Mouse (Mus musculus) heart, embryonic 16.5 days (tissue): ENCODE measurements at regions not wholly inside any gene's neighbourhood (a gene's known extent, or its start where the extent isn't known, plus 50 kb on each side); places are given as distances from the start of the nearest gene placed in this dataset.

Experiments
- ATAC-seq: fragments of 200-750 bp; cut with Nextera tagmentation; replicated peaks from 2 replicates; pipeline ENCODE4 v1.8.0; 2017; ENCODE audit warnings: moderate number of reproducible peaks; ENCODE audit not compliant: insufficient read depth, low FRiP score; ENCODE audit errors: extremely low read depth
- H3K27ac ChIP-seq: fragments of 300-500 bp; sonication (generic); 2 replicates; pipeline ENCODE4 v1.5.1; 2014; ENCODE audit warnings: mild to moderate bottlenecking, low read length, control low read depth, moderate library complexity
- H3K27me3 ChIP-seq: fragments of 300-500 bp; sonication (generic); 2 replicates; pipeline ENCODE4 v1.6.1; 2014; ENCODE audit warnings: low read length, mixed read lengths; ENCODE audit not compliant: control insufficient read depth, insufficient read depth
- H3K36me3 ChIP-seq: fragments of 300-500 bp; sonication (generic); 2 replicates; pipeline ENCODE4 v1.6.1; 2014; ENCODE audit not compliant: control insufficient read depth, insufficient read depth
- H3K4me1 ChIP-seq: fragments of 300-500 bp; sonication (generic); 2 replicates; pipeline ENCODE4 v1.6.1; 2014; ENCODE audit warnings: low read length, mixed read lengths; ENCODE audit not compliant: control insufficient read depth, insufficient read depth
- H3K4me2 ChIP-seq: fragments of 300-500 bp; sonication (generic); 2 replicates; pipeline ENCODE4 v1.6.1; 2014; ENCODE audit warnings: low read depth, mild to moderate bottlenecking, control low read depth, low read length
- H3K4me3 ChIP-seq: fragments of 300-500 bp; sonication (generic); 2 replicates; pipeline ENCODE4 v1.5.1; 2014; ENCODE audit warnings: mild to moderate bottlenecking, control low read depth, low read length
- H3K9ac ChIP-seq: fragments of 300-500 bp; sonication (generic); 2 replicates; pipeline ENCODE4 v1.6.1; 2014; ENCODE audit warnings: low read length, control low read depth
- H3K9me3 ChIP-seq: fragments of 300-500 bp; sonication (generic); replicated peaks from 2 replicates; pipeline ENCODE4 v1.6.1; 2016; ENCODE audit warnings: low read length; ENCODE audit not compliant: control insufficient read depth
- WGBS: fragments of 180-500 bp; shearing (Covaris S2); extraction: QIAGEN DNeasy Blood & Tissue Kit; methylation state at CpG from one replicate; pipeline ENCODE4 v1.1.7; 2014; 5-methylcytosine and 5-hydroxymethylcytosine counted together

GRCm38 (mm10) chr14:47876585-47876984 lies 228.3 kb downstream of the Ktn1 start:
- no peak overlapping the region for H3K9ac ChIP-seq
- no peak overlapping the region for H3K4me3 ChIP-seq
- H3K9me3 ChIP-seq = no peaks in the 10 kb centered on the region
- H3K4me1 ChIP-seq = no peaks in the 10 kb centered on the region
- H3K27me3 ChIP-seq = no peaks in the 10 kb centered on the region
- WGBS = 48% methylated on average over 5 of the region's 5 CpGs
- ATAC-seq = no peak
- H3K27ac ChIP-seq = no peak overlapping the region
- H3K36me3 ChIP-seq = no peaks in the 10 kb centered on the region
- H3K4me2 ChIP-seq = no peak overlapping the region

- H3K36me3 ChIP-seq = no peaks in the 10 kb centered on the region
- no peak for ATAC-seq
- H3K4me1 ChIP-seq = no peaks in the 10 kb centered on the region
- no peak overlapping the region for H3K4me2 ChIP-seq
- no peaks in the 10 kb centered on the region for H3K27me3 ChIP-seq
- no peak overlapping the region; the same call in 1 of the 2 replicates for H3K27ac ChIP-seq
- no peaks in the 10 kb centered on the region for H3K9me3 ChIP-seq
- H3K4me3 ChIP-seq = no peak overlapping the region
- 88% methylated on average over 3 of the region's 3 CpGs for WGBS
- H3K9ac ChIP-seq = no peak overlapping the region
Observed at GRCm38 (mm10) chr14:47877167-47877566, 228.9 kb downstream of the Ktn1 start.

GRCm38 (mm10) chr14:47877771-47878443 lies 229.7 kb downstream of the Ktn1 start:
- no peak overlapping the region for H3K4me3 ChIP-seq
- H3K36me3 ChIP-seq = no peaks in the 10 kb centered on the region
- no peaks in the 10 kb centered on the region for H3K27me3 ChIP-seq
- no peak overlapping the region for H3K9ac ChIP-seq
- no peaks in the 10 kb centered on the region for H3K9me3 ChIP-seq
- ATAC-seq = no peak
- no peaks in the 10 kb centered on the region for H3K4me1 ChIP-seq
- H3K27ac ChIP-seq = no peak overlapping the region
- no peak overlapping the region for H3K4me2 ChIP-seq
- 83% methylated on average over 5 of the region's 5 CpGs for WGBS

DNA sequence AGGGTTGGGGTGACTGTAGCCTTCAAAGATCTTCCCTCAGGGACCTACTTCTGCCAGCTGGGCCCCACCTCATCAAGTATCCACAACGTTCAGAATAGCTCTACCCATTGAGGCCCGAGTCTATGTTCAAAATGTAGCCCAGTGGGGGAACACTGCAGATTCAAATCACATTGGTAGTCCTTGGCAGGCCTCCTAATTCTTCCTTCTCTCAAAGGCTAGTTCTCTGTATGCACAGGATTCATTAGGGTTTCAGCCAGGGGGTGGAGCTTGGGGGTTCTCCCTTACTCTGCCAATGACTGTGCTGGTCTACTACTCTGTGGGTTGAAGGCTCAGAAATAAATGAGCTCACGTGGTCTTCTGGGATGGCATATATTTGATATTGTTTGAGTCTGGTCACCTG lies 235.3 kb upstream of the Peli2 start:
- Histone ChIP-seq H3K4me2 (no peak overlapping the region), H3K4me3 (no peak overlapping the region), H3K27ac (no peak overlapping the region), H3K9ac (no peak overlapping the region), H3K9me3 (no peaks in the 10 kb centered on the region), H3K4me1 (no peaks in the 10 kb centered on the region), H3K36me3 (no peaks in the 10 kb centered on the region), H3K27me3 (no peaks in the 10 kb centered on the region; the same call in 1 of the 2 replicates)
- WGBS = 79% methylated on average over 3 of the region's 3 CpGs
- no peak for ATAC-seq

DNA sequence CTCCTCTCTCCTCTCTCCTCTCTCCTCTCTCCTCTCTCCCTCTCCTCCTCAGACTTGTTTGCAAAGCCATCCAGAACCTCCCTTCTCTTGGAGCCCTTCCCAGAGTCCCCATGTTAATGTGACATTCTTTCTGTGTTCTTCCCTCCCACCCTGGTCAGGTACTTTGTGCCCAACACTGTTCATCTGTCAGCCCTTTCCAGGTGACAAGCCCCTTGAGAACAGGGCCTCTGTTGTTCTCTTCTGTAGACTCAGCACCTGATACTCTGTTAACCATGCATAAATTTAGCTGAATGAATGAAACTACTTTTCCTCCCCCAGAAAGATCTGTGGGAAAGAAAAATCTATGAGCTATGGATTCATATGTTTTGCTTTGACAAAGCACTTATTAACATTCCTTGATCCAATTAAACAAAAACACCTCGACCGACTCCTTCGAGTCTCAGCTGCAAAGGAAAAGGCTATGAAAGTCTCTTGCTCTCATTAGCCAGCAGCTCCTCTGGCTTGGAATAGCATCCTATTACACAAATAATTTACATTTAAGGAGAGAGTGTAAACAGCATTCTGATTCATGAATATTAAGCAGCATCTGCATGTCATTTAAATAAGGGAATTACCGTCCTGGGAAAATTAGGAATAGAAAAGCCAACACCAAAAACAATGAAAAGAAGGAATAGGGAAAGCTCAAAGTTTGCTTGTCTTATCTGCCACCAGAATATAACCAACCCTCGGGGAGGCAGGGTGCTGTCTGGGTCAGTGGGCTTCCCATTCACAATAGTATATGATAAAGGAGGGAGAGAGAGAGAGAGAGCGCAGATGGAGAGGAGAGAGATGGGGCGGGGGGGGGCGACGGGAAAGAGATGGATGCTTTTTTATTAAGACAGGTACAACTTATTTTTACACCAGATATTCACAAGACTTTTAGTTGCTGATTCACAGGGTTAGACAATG lies 230.1 kb upstream of the Peli2 start:
- no peak for ATAC-seq
- H3K36me3 ChIP-seq = no peaks in the 10 kb centered on the region
- H3K27me3 ChIP-seq = no peaks in the 10 kb centered on the region; the same call in 1 of the 2 replicates

GRCm38 (mm10) chr14:47896581-47896980 lies 224.0 kb upstream of the Peli2 start:
- H3K4me2 ChIP-seq = no peak overlapping the region
- H3K4me3 ChIP-seq = no peak overlapping the region
- no peaks in the 10 kb centered on the region for H3K36me3 ChIP-seq
- H3K4me1 ChIP-seq = no peaks in the 10 kb centered on the region
- 73% methylated on average over 3 of the region's 3 CpGs for WGBS
- no peaks in the 10 kb centered on the region for H3K27me3 ChIP-seq
- H3K9me3 ChIP-seq = no peaks in the 10 kb centered on the region
- ATAC-seq = no peak
- H3K27ac ChIP-seq = no peak overlapping the region
- H3K9ac ChIP-seq = no peak overlapping the region

More for the DNA sequence above, 230.1 kb upstream of the Peli2 start:
- H3K27ac ChIP-seq = no peak overlapping the region
- no peak overlapping the region for H3K4me2 ChIP-seq
- H3K9ac ChIP-seq = no peak overlapping the region
- H3K9me3 ChIP-seq = no peaks in the 10 kb centered on the region
- H3K4me1 ChIP-seq = no peaks in the 10 kb centered on the region
- H3K4me3 ChIP-seq = no peak overlapping the region
- WGBS = 76% methylated on average over 9 of the region's 9 CpGs

- H3K9ac ChIP-seq = no peak overlapping the region
- H3K4me3 ChIP-seq = no peak overlapping the region
- WGBS = 70% methylated on average over 5 of the region's 5 CpGs
- no peaks in the 10 kb centered on the region for H3K4me1 ChIP-seq
- H3K36me3 ChIP-seq = no peaks in the 10 kb centered on the region
- no peaks in the 10 kb centered on the region for H3K27me3 ChIP-seq
- H3K9me3 ChIP-seq = no peaks in the 10 kb centered on the region
- ATAC-seq = no peak
- no peak overlapping the region for H3K4me2 ChIP-seq
- H3K27ac ChIP-seq = no peak overlapping the region
Observed at GRCm38 (mm10) chr14:47897907-47898530, 222.6 kb upstream of the Peli2 start.

DNA sequence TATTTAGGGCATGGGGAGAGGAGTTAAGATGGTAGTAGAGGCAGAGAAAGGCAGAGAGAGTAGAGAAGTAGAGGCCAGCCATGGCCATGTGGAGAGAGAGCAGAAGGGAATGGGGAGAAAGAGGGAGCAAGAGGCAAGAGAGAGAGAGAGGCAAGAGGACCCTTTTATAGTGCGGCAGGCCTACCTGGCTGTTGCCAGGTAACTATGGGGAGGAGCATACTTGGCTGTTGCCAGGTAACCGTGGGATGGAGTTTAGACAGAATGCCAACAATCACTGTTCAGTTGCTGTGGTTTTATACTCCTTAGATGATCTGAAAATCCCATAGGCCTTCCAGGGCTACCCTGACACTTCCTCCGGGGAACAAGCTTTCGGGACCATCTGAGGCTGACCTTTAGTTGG lies 222.0 kb upstream of the Peli2 start:
- 74% methylated on average over 4 of the region's 4 CpGs for WGBS

GRCm38 (mm10) chr14:47905334-47905733 lies 215.3 kb upstream of the Peli2 start:
- H3K36me3 ChIP-seq = no peaks in the 10 kb centered on the region
- 0 out of 2 replicates have a peak, but pooled peaks cover 2% of the 10 kb centered on the region for H3K4me1 ChIP-seq
- no peak overlapping the region for H3K4me3 ChIP-seq
- H3K27me3 ChIP-seq = no peaks in the 10 kb centered on the region; the same call in 1 of the 2 replicates
- no peak for ATAC-seq
- H3K4me2 ChIP-seq = no peak overlapping the region
- no peak overlapping the region for H3K9ac ChIP-seq
- no peaks in the 10 kb centered on the region for H3K9me3 ChIP-seq
- H3K27ac ChIP-seq = no peak overlapping the region

More for the DNA sequence above, 222.0 kb upstream of the Peli2 start:
- H3K27ac ChIP-seq = no peak overlapping the region
- H3K9me3 ChIP-seq = no peaks in the 10 kb centered on the region
- ATAC-seq = no peak
- H3K36me3 ChIP-seq = no peaks in the 10 kb centered on the region
- no peak overlapping the region for H3K4me3 ChIP-seq
- H3K4me1 ChIP-seq = no peaks in the 10 kb centered on the region
- H3K4me2 ChIP-seq = no peak overlapping the region
- H3K27me3 ChIP-seq = no peaks in the 10 kb centered on the region
- no peak overlapping the region for H3K9ac ChIP-seq
